Mouse (Mus musculus) intestine, embryonic 15.5 days (tissue): ENCODE data around the gene Cfap54. TPM values are rescaled to one million over a fixed set of nuclear protein-coding genes. Genes with fewer than 3 reads are reported as not detected.

ENCODE experiments used
- ATAC-seq: fragments of 200-750 bp; cut with Nextera tagmentation; 2 replicates; pipeline ENCODE4 v1.8.0; 2017; ENCODE audit warnings: moderate TSS enrichment, moderate library complexity
- H3K27ac ChIP-seq: fragments of 300-500 bp; sonication (generic); 2 replicates; pipeline ENCODE4 v1.5.1; 2015; ENCODE audit warnings: mild to moderate bottlenecking, inconsistent platforms
- H3K27me3 ChIP-seq: fragments of 300-500 bp; sonication (generic); replicated peaks from 2 replicates; pipeline ENCODE4 v1.6.1; 2015; ENCODE audit warnings: inconsistent platforms
- H3K36me3 ChIP-seq: fragments of 300-500 bp; sonication (generic); 2 replicates; pipeline ENCODE4 v1.6.1; 2015; ENCODE audit warnings: inconsistent platforms
- H3K4me1 ChIP-seq: fragments of 300-500 bp; sonication (generic); replicated peaks from 2 replicates; pipeline ENCODE4 v1.6.1; 2015; ENCODE audit warnings: inconsistent platforms
- H3K4me2 ChIP-seq: fragments of 300-500 bp; sonication (generic); replicated peaks from 2 replicates; pipeline ENCODE4 v1.6.1; 2015; ENCODE audit warnings: mild to moderate bottlenecking, inconsistent platforms
- H3K4me3 ChIP-seq: fragments of 300-500 bp; sonication (generic); replicated peaks from 2 replicates; pipeline ENCODE4 v1.5.1; 2015; ENCODE audit warnings: inconsistent platforms
- H3K9ac ChIP-seq: fragments of 300-500 bp; sonication (generic); 2 replicates; pipeline ENCODE4 v1.6.1; 2015; ENCODE audit warnings: inconsistent platforms
- H3K9me3 ChIP-seq: fragments of 300-500 bp; sonication (generic); 2 replicates; pipeline ENCODE4 v1.6.1; 2016; ENCODE audit warnings: inconsistent platforms
- WGBS: fragments of 180-500 bp; shearing (Covaris S2); methylation state at CpG from one replicate; pipeline ENCODE4 v1.1.7; 2015; 5-methylcytosine and 5-hydroxymethylcytosine counted together
- polyA plus RNA-seq: library from polyadenylated mRNA; unstranded; fragments of >200 nt; fragmentation: Nextera tagmentation; extraction: Ambion mirVana; gene quantifications from 2 replicates; pipeline ENCODE4 v1.2.1, GENCODE M21; 2015

Cfap54 gene
- polyA plus RNA-seq, 1 experiment from 2014 or later: 0.16 TPM

DNA sequence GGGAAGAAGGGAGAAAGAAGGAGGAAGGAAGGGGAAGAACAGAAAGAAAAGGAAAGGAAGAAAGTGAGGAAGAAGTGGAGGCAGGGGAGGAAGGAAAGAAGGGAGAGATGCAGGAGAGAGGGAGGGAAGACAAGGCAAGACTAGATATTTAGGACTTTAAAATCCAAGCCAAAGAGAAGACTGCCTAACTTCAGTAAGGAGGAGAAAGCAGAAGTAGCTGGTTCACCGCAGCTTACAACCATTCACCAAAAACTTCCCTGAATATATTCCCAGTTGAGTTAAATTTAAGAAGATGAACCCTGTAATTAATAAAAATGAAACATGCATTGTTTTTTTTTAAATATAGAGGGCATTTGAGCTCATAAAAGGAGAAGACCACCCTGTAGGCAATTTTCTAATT lies 34.3 kb upstream of the Cfap54 start:
- H3K36me3 ChIP-seq: no peaks in the 10 kb centered on the region
- H3K4me3 ChIP-seq: no peak overlapping the region
- H3K9me3 ChIP-seq: no peaks in the 10 kb centered on the region
- no peak overlapping the region for H3K4me2 ChIP-seq
- no peaks in the 10 kb centered on the region for H3K27me3 ChIP-seq
- no peak overlapping the region for H3K27ac ChIP-seq
- WGBS: 94% methylated on average over 1 of the region's 1 CpGs
- H3K9ac ChIP-seq: no peak overlapping the region
- no peak for ATAC-seq
- no peaks in the 10 kb centered on the region for H3K4me1 ChIP-seq

DNA sequence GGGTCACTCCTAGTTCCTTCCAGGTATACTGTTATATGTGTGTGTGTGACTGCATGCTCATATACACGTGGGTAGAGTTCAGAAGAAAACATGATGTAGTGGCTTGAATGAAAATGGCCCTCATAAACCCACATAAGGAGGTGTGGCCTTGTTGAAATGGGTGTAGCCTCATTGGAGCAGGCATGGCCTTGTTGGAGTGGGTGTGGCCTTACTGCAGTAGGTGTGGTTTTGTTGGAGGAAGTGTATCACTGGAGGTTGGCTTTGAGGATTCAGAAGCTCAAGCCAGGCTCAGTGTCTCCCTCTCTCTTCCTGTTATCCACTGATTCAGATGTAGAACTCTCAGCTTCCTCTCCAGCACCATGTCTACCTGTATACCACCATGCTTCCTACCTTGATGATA lies 33.4 kb upstream of the Cfap54 start:
- ATAC-seq: no peak
- H3K27ac ChIP-seq: no peak overlapping the region
- H3K4me3 ChIP-seq: no peak overlapping the region
- no peaks in the 10 kb centered on the region for H3K9me3 ChIP-seq
- no peak overlapping the region for H3K9ac ChIP-seq
- H3K4me1 ChIP-seq: no peaks in the 10 kb centered on the region
- no peak overlapping the region for H3K4me2 ChIP-seq
- H3K36me3 ChIP-seq: no peaks in the 10 kb centered on the region
- H3K27me3 ChIP-seq: no peaks in the 10 kb centered on the region
- 88% methylated on average over 1 of the region's 1 CpGs for WGBS

DNA sequence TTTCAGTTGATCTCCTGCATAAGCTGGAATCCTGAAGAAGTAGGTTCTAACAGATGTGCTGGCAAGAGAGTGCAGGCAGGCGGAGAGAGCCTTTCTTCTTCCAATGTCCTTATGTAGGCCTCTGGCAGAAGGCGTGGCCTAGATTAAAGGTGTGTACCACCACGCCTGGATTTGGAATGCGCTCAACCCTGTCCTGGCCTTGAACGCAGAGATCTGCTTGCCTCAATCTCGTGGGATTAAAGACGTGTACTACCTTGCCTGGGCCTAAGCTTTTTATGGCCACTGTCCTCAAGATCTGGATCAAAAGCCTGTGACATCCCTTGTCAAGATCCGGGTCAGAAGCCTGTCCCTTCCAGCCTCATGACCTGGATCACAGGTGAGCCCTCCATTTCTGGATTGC lies 32.5 kb upstream of the Cfap54 start:
- Histone ChIP-seq H3K4me1 (no peaks in the 10 kb centered on the region), H3K9ac (no peak overlapping the region), H3K27ac (no peak overlapping the region), H3K4me2 (no peak overlapping the region), H3K27me3 (no peaks in the 10 kb centered on the region), H3K36me3 (no peaks in the 10 kb centered on the region), H3K4me3 (no peak overlapping the region), H3K9me3 (no peaks in the 10 kb centered on the region)
- 74% methylated on average over 8 of the region's 8 CpGs for WGBS
- no peak for ATAC-seq

DNA sequence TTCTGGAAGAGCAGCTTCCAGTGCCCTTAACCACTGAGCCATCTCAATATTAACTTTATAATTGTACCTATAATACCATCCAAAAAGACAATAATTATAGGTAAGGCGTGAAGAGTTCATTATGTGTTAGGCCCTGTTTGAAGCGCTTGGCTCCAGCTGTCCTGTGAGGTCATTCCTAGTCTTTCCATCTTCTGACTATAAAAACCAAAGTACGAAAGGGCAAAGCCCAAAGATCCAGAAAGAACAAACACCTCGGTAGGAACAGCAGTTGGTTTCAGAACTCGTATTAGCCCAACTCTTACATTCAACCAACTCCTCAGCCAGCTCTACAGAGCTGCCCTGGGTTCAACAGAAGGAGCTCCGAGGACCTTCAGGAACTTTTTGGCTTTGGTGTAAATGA lies 30.6 kb upstream of the Cfap54 start:
- WGBS: 89% methylated on average over 6 of the region's 6 CpGs
- no peak for ATAC-seq
- Histone ChIP-seq H3K9ac (no peak overlapping the region), H3K4me1 (no peaks in the 10 kb centered on the region), H3K36me3 (no peaks in the 10 kb centered on the region), H3K4me2 (no peak overlapping the region), H3K27ac (no peak overlapping the region), H3K27me3 (no peaks in the 10 kb centered on the region), H3K4me3 (no peak overlapping the region), H3K9me3 (no peaks in the 10 kb centered on the region)

DNA sequence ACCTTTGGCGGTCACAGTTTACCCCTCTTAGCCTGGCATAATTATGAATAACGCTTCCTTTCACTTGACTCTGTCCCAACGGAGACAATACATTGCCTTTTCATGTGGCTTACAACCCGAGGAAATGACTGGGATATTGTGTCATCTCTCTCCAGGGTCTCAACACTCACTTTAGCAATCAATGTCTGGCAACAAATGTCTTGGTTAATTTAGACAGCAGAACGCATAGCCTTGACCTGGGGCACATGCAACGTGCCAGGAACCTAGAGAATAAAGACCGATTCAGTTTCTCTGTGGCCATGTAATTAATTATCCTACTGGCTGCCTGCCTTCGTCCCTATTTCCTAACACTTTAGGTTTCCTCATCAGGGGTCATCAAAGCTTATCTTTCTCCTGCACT lies 30.0 kb upstream of the Cfap54 start:
- Histone ChIP-seq H3K4me2 (no peak overlapping the region), H3K27ac (no peak overlapping the region), H3K4me1 (no peaks in the 10 kb centered on the region), H3K9ac (no peak overlapping the region), H3K4me3 (no peak overlapping the region), H3K9me3 (no peaks in the 10 kb centered on the region), H3K36me3 (no peaks in the 10 kb centered on the region), H3K27me3 (no peaks in the 10 kb centered on the region)
- 67% methylated on average over 8 of the region's 8 CpGs for WGBS
- ATAC-seq: no peak

DNA sequence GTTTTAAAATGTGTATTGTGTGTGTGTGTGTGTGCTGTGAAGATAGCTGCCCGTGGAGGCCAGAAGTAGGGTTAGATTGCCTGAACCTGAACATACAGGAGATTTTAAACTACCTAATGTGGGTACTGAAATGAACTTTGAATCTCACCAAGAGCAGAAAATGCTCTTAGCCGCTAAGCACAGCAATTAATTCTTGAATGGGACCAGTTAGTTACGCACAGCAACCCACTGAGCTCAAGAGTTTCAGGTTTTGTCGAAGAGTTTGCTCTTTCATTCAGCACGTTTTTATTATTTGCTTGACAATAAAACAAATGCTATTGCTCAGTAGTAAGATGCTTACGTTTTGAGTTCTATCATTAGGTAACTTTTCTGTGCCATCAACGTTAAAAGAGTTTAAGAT lies 23.9 kb upstream of the Cfap54 start:
- WGBS: 86% methylated on average over 7 of the region's 7 CpGs
- Histone ChIP-seq H3K4me3 (no peak overlapping the region), H3K27ac (no peak overlapping the region), H3K27me3 (no peaks in the 10 kb centered on the region), H3K4me1 (no peaks in the 10 kb centered on the region), H3K9ac (no peak overlapping the region), H3K4me2 (no peak overlapping the region), H3K9me3 (no peaks in the 10 kb centered on the region), H3K36me3 (no peaks in the 10 kb centered on the region)
- no peak for ATAC-seq

DNA sequence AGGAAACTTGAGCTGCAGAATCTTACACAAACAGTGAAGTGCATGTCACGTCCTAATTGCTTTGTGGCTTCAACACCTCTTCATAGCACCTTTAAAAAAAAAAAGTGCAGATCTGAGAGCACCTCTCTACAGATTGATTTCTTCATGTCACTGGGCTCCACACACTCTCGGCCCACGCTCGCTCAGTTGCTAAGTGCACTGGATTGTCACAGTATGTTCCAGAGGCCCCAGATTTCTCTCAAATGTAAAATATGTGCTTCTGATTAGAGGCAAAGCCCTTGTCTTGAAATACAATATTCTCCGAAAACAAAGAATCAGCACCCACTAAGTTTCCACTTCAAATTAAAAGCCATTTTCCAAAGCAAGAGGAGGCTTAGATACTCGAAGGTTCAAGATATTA lies 22.9 kb upstream of the Cfap54 start:
- WGBS: 77% methylated on average over 6 of the region's 6 CpGs
- H3K9ac ChIP-seq: no peak overlapping the region

DNA sequence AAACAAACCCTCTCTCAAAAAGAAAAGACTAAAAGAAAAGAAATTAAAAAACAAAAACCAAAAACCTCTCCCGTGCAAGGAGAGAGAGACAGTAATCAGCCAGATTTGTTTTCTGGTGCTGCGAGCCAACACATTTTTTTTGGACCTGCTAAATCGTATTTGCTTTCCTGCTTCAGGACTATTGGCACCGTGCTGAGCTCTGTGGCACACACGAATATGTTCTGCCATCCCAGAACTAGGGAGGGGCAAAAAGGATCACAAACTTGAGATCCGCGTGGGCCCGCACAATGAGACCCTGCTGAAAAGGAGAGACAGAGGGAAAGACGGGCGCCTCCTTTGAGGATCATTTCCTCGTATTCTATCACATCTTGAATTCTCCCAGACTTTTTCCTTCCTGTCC lies 22.3 kb upstream of the Cfap54 start:
- Histone ChIP-seq H3K27ac (no peak overlapping the region), H3K9me3 (no peaks in the 10 kb centered on the region), H3K36me3 (no peaks in the 10 kb centered on the region), H3K9ac (no peak overlapping the region), H3K4me1 (no peaks in the 10 kb centered on the region), H3K27me3 (no peaks in the 10 kb centered on the region), H3K4me2 (no peak overlapping the region), H3K4me3 (no peak overlapping the region)
- 68% methylated on average over 11 of the region's 11 CpGs for whole genome bisulfite sequencing
- ATAC-seq: no peak

More for the DNA sequence above, 22.9 kb upstream of the Cfap54 start:
- H3K4me2 ChIP-seq: no peak overlapping the region
- no peak overlapping the region for H3K27ac ChIP-seq
- no peak for ATAC-seq
- H3K9me3 ChIP-seq: no peaks in the 10 kb centered on the region
- H3K27me3 ChIP-seq: no peaks in the 10 kb centered on the region
- no peaks in the 10 kb centered on the region for H3K4me1 ChIP-seq
- H3K36me3 ChIP-seq: no peaks in the 10 kb centered on the region
- no peak overlapping the region for H3K4me3 ChIP-seq

DNA sequence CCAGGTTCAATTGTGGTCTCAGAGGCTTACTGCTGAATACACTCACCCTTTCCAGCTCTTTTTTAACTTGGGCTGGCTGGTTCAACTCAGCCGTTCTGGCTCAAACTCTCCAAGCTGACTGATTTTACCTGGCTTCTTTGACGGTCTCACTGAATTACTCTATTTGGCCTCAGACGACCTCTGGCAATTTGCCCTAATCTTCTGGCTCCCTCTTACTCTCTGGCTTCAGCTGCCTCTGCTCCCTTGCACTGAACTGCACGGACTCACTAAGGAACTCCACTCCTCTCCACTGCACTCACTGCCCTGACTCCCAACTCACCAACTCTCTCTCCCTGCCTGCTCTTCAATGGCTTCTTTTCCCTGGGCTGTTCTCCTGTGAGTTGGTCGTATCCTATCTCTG lies 20.9 kb upstream of the Cfap54 start:
- no peaks in the 10 kb centered on the region for H3K9me3 ChIP-seq
- no peak overlapping the region for H3K4me3 ChIP-seq
- H3K27me3 ChIP-seq: no peaks in the 10 kb centered on the region
- no peak overlapping the region for H3K27ac ChIP-seq
- H3K4me2 ChIP-seq: no peak overlapping the region
- 53% methylated on average over 5 of the region's 5 CpGs for WGBS
- no peaks in the 10 kb centered on the region for H3K4me1 ChIP-seq
- ATAC-seq: no peak
- no peaks in the 10 kb centered on the region for H3K36me3 ChIP-seq
- H3K9ac ChIP-seq: no peak overlapping the region

DNA sequence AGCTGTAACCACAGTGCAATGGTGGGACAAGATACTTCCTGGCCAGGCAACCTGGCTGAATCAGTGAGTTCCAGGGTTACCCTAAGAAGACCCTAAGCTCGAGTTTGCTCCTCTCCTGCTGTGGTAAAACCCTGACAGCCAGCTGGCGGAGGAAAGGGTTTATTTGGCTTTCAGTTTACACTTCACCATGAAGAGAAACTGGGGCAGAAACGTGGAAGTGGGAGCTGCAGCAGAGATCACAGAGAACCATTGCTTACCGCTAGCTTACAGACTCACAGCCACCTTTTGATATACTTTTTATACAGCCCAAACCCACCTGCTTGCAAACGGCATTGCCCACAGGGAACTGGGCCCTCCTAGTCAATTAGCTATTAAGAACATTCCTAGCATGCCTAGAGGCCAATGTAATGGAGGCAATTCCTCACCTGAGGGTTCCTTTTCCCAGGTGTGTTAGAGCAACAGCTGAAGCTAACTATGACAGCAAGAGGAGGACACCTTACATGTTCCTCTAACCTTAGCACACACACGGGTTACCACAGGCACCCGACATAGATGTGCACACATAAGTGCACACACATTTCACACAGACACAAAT lies 16.9 kb upstream of the Cfap54 start:
- no peaks in the 10 kb centered on the region for H3K9me3 ChIP-seq
- no peak overlapping the region for H3K4me2 ChIP-seq
- H3K36me3 ChIP-seq: no peaks in the 10 kb centered on the region
- H3K4me3 ChIP-seq: no peak overlapping the region
- no peaks in the 10 kb centered on the region for H3K4me1 ChIP-seq
- H3K27me3 ChIP-seq: no peaks in the 10 kb centered on the region
- ATAC-seq: no peak
- no peak overlapping the region for H3K9ac ChIP-seq
- H3K27ac ChIP-seq: no peak overlapping the region
- WGBS: 56% methylated on average over 7 of the region's 7 CpGs

DNA sequence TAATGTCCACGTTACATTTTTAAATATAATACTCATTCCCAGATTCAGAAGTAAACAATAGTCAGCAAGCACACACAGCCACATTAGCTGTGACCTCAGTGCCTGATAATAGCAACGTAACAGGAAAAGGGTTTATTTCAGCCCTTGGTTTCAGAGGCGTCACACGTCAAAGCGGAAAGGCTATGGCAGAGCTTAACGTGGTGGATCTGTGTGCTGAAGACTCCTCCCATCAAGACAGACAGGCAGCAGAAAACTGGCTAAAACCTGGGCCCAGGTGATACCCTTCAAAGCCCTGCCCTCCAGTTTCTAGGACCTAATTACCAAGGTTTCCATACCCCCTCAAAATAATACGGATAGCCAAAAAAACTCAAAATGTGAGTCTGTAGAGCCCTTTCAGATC lies 16.0 kb upstream of the Cfap54 start:
- no peak for ATAC-seq

DNA sequence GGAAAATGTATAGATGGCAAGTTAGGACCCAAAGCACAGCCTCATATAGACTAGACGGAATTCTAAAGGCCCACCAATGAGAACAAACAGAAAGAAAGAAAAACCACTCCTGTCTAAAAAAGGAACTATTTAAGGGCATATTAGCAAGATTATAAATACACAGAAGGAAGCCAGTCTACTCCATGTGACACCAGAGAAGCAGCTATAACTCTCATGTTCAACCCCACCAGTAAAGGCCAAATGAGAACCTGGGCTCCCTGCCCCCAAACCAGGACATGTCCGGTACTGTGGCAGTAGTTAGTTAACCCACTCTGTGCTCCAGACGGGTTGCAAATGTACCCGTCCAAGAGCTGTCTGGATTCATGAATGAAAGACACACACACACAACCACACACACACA lies 14.4 kb upstream of the Cfap54 start:
- no peaks in the 10 kb centered on the region for H3K27me3 ChIP-seq
- H3K4me3 ChIP-seq: no peak overlapping the region
- H3K9me3 ChIP-seq: no peaks in the 10 kb centered on the region
- 71% methylated on average over 4 of the region's 4 CpGs for WGBS
- no peak overlapping the region for H3K9ac ChIP-seq
- no peaks in the 10 kb centered on the region for H3K36me3 ChIP-seq
- no peak overlapping the region for H3K4me2 ChIP-seq
- H3K27ac ChIP-seq: no peak overlapping the region
- no peaks in the 10 kb centered on the region for H3K4me1 ChIP-seq
- no peak for ATAC-seq

More for the DNA sequence above, 16.0 kb upstream of the Cfap54 start:
- 88% methylated on average over 7 of the region's 7 CpGs for WGBS
- Histone ChIP-seq H3K9ac (no peak overlapping the region), H3K27ac (no peak overlapping the region), H3K9me3 (no peaks in the 10 kb centered on the region), H3K4me3 (no peak overlapping the region), H3K27me3 (no peaks in the 10 kb centered on the region), H3K4me2 (no peak overlapping the region), H3K4me1 (no peaks in the 10 kb centered on the region), H3K36me3 (no peaks in the 10 kb centered on the region)

DNA sequence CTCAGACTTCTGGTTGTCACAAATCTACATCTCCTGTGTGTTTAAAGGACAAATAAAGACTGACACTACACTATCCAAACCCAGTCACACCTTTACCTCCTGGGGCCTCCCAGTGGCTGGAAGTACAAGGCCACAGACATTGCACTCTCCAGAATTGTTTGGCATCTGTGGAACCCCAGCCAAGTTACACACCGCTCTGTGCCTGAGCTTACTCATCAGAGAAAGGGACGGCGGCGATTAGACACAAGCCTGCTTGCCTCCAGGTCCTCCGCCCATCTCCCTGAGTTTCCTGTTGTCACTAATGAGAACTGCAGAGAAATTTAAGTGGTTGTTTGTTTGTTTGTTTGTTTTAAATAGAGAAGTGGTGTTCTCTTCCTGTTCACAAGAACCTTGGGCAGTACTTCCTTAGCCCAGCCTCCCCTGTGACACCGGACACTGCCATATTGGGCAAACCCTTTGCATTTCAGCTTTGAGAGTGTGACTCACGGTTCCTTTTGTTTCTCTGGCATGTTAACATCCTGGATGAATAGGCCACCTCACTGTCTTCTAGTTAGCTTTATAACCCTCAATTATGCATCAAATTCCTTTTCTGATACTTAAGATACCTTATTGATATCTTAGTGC lies 13.7 kb upstream of the Cfap54 start:
- Histone ChIP-seq H3K36me3 (no peaks in the 10 kb centered on the region), H3K27ac (no peak overlapping the region), H3K4me3 (no peak overlapping the region), H3K27me3 (no peaks in the 10 kb centered on the region), H3K9me3 (no peaks in the 10 kb centered on the region), H3K4me2 (no peak overlapping the region), H3K9ac (no peak overlapping the region), H3K4me1 (no peaks in the 10 kb centered on the region)
- no peak for ATAC-seq
- WGBS: 83% methylated on average over 7 of the region's 7 CpGs
